Mouse (Mus musculus): ENCODE measurements around the gene Cachd1.

The Cachd1 gene

DNA sequence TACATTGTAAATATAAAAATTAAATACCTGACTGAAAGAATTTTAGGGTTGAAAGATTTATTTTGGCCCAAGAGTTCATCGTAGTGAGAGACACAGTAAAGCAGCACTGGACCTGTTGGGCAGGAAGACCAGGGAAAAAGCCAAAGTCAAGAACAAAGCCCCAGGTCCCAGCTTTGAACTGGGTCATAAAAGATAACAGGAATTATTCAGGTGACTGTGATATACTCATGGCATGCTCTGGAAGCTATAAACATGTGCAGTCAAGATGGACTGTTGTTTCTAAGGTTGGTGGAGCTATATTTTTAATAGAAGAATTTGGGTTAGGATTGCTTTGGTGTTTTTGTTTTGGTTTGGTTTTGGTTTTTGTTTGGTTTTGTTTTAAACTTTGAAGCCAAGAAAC lies 148.7 kb downstream of the Cachd1 start:
- no peak for DNase-seq

GRCm38 (mm10) chr4:100926608-100927007 lies 150.1 kb downstream of the Cachd1 start:
- no peak for DNase-seq

DNA sequence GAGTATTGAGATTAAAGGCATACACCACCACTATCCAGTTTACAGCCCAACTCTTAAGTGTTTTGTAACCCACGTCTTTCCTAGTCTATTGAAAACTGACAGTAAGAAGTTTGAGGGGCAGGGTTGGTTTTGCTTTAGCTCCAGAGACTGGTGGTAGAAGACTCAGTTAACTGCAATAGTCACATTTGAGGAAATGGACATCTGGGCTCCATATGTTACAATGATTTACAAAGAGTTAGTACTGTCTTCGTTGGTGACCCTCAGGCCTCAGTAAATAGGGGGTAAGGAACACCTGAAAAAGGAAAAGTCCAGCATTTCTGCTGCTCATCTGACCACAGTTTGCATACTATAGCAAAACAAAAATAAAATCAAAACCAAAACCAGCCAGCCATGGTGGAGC lies 150.6 kb downstream of the Cachd1 start:
- no peak for DNase-seq

GRCm38 (mm10) chr4:100943689-100944088 lies 167.2 kb downstream of the Cachd1 start:
- no peak for DNase-seq

DNA sequence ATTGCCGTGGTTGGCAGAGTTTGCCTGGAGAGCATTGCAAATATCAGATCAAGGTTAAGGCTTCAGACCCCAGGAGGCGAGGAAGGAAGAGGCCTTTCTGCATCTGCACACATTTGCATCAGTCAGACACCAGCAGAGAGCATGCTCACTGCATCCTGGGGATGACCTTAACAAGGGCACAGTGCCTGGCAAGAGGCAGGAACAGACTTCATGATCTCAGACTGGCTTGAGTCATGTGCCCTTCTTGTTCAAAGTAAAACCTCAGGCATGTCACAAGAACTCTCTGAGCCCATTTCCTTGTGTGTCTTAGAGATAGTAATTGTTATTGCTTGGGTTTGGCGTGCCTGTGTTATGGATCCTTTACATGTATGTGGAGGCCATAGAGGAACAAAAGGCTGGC lies 167.8 kb downstream of the Cachd1 start:
- no peak for DNase-seq

- DNase-seq = no peak
These were observed 168.9 kb downstream of the Cachd1 start for GRCm38 (mm10) chr4:100945171-100945899.

- DNase-seq = no peak
These were observed 172.3 kb downstream of the Cachd1 start for GRCm38 (mm10) chr4:100948494-100949425.

- no peak for DNase-seq
These were observed 173.8 kb downstream of the Cachd1 start for GRCm38 (mm10) chr4:100950316-100950715.

DNA sequence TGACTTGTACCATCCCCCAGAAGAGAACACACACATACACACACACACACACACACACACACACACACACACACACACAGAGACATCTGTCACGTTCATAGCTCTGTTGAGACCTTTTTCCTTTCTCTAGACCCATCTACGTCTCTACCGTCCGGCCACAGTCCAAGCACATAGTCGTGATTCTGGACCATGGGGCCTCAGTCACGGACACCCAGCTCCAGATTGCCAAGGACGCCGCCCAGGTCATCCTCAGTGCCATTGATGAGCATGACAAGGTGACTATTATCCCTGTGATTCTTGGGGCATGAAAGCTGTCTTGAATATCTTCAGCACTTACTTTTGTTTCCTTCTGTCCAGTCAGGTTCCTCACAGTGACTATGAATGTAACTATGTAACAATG lies 175.4 kb downstream of the Cachd1 start:
- DNase-seq = no peak

GRCm38 (mm10) chr4:100963341-100963740 lies 186.9 kb downstream of the Cachd1 start:
- no peak for DNase-seq

GRCm38 (mm10) chr4:100963796-100964195 lies 187.3 kb downstream of the Cachd1 start:
- no peak for DNase-seq

GRCm38 (mm10) chr4:100967703-100968392 lies 191.4 kb downstream of the Cachd1 start:
- DNase-seq = no peak

GRCm38 (mm10) chr4:100973641-100974454 lies 197.4 kb downstream of the Cachd1 start:
- DNase-seq = peak; percentile 24

- no peak for DNase-seq
These were observed 198.1 kb downstream of the Cachd1 start for GRCm38 (mm10) chr4:100974455-100975035.

DNA sequence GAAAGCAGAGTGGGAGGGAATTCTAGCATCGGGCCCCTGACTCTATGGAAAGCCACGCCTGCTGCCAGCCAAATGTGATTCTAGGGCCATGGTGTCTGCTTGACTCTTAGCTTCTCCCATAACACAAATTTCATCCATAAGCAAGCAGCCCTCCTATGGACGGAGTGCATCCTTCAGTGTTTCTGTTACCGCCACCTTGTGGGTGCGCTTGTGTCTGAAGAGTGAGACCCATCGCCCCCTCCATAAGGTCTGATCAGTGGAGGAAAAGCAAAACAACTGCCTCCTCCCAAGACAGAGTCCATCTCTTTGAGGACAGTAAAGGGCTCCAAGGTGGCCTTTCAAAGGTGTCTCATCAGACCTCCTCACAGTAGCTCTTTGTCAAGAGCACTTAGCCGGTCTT lies 201.0 kb downstream of the Cachd1 start:
- no peak for DNase-seq

- no peak for DNase-seq
These were observed 210.7 kb downstream of the Cachd1 start for GRCm38 (mm10) chr4:100987187-100987586.

DNA sequence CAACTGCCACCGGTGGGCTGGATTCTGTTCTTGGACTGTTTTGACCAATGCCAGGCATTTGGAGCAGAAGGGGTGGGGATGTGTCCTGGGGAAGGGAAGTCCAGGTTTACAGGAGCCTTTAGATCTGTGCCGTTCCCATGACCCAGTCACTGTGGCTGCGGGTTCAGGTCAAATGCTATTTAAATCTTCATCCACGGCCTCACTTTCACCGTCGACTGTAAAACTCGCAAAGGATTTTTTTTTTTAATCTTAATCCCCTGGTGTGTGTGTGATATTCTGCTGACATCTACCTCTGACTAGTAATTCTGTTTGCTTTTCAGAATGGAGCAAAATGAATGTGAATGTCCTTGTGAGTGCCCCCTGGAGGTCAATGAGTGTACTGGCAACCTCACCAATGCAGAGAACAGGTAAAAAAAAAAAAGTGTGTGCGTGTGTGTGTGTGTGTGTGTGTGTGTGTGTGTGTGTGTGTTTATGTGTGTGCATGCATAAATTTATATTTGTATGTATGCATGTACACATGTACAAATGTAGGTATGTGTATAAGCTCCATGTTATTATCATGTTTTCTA lies 211.8 kb downstream of the Cachd1 start:
- DNase-seq = no peak

GRCm38 (mm10) chr4:100990996-100991395 lies 214.5 kb downstream of the Cachd1 start:
- no peak for DNase-seq

DNA sequence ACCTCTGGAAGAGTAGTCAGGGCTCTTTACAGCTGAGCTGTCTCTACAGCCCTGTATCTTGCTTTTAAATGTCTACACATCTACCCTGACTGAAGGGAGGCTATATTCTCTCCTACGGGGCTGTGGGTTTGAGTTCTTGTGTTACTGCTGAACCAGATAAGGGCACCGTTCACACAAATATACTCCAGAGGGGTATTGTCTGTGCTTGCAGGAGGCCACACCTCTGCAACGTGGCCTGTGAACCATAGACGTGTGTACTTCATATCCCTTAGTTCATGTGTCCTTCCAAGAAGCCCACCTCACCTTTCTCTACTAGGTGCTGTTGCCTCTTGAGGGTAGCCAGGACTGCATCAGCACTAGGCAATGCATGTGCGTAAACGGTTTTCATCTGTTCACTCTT lies 215.6 kb downstream of the Cachd1 start:
- DNase-seq = no peak

DNA sequence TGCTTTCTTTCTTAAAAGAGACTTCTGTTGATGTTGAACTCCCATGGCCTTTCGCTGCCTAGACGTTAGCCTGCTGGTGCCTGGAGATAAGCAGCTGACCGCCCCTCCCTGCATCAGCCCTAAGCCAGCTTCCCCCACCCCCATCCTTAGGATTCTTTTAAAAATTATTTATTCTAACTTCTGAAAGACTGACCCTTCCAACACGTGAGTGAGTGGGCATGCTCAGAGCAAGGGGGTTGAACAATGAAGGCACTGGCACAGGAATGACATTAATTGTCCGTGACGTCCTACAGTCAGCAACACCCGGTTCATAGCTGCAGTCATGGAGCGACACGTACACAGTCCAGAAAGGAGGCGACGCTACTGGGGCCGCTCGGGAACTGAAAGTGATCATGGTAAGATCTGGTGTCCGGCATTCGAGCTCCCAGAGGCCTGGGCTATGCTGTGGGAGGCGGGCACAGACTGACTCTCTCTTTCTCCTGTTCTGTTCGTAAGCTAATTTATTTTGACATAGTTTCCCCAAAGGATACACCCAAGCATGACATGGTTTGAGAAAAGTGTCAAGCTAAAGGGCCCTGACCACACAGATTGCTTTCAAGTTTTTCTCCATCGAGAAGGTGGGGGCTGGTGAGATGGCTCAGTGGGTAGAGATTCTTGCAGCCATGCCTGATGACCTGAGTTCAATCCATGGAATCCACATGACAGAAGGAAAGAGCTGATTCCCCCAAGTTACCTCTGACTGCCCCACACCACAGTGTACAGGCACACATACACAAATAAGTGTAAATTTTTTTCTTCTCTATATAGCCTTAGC lies 218.2 kb downstream of the Cachd1 start:
- DNase-seq = no peak

GRCm38 (mm10) chr4:100995617-100996016 lies 219.1 kb downstream of the Cachd1 start:
- no peak for DNase-seq

Data from cerebellum, adult 9-10 months (tissue).